Mouse (Mus musculus): ENCODE measurements around the gene Hbp1.

Gene Hbp1

GRCm38 (mm10) chr12:31950659-31951031 lies 310 bp upstream of the Hbp1 start:
- DNase-seq (ENCODE audit: low spot score): no peak

DNA sequence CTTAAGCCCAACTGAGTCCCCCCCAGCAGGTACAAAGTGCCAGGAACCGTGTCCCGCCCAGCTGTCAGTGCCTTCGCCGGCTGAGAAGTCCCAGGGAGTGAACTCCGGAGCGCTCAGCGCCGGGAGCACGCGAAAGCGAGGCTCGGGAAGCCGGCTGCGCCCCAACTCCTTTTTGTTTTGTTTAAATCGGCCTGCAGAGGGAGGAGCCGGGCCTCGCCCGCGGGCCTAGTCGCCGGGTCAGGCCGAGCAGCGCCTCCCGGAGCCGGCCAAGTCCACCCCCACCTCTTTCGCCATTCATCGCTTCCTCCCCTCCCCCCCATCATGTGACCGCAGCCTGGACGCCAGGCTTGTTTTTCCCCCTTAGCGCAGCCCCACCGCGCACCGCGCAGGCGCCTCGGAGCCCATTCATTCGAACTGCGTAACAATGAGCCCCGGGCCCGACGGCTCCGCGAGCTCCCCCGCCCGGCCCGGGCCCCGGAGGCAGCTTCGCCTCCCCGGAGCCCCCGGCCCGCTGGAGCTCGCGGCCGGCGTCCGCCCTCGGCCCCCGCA lies 1.1 kb downstream of the Hbp1 start:
- DNase-seq (ENCODE audit: low spot score): peak; percentile 92

GRCm38 (mm10) chr12:31948101-31949000 lies 2.0 kb downstream of the Hbp1 start:
- no peak for DNase-seq (ENCODE audit: low spot score)

GRCm38 (mm10) chr12:31947476-31947875 lies 2.9 kb downstream of the Hbp1 start:
- DNase-seq (ENCODE audit: low spot score): no peak

GRCm38 (mm10) chr12:31944405-31944804 lies 5.9 kb downstream of the Hbp1 start:
- DNase-seq (ENCODE audit: low spot score): no peak

DNA sequence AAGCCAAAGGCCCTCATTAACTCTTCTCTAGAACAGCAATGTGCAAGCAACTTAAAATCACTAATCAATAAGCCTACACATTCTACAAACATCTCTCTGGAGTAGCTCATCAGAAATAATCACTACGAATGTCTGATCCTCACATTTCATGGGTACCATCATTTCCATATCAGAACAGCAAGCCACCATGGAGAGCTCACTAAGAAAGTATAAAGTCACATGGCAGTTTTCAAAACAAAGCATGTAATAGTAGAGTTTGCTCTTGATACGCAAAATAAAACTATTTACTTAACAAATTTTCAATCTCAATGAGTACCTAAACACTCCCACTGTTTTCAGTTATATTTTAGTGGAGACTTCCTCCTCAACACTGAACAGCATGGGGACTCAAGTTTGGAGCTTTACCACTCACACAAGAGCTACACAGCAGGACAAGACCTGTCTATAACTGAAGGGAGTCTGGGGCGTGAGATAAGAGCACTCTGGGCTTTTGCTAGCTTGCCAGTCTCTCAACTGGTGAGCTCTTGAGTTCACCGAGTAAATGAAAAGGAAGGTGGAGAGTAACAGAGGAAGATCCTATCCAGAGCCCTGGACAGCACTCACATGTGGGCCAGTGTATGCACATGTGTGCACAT lies 7.2 kb downstream of the Hbp1 start:
- no peak for DNase-seq (ENCODE audit: low spot score)

DNA sequence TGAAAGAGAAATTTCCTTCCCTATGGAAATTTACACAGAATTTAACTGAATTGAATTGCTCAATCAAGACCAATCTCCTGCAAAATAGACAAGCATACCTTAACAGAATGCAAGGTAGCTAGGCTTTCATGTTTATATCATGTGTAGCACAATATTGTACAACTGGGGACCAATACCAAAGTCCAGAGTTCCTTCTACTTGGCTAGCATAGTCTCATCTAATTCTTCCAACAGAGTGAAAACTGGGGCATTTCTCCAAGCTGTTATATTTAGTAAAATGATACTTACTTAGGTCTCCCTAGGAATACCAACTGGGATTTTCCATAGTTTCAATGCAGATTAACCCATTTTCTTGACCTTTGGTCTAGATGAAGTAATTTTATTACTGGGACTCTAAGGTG lies 11.3 kb downstream of the Hbp1 start:
- no peak for DNase-seq (ENCODE audit: low spot score)

DNA sequence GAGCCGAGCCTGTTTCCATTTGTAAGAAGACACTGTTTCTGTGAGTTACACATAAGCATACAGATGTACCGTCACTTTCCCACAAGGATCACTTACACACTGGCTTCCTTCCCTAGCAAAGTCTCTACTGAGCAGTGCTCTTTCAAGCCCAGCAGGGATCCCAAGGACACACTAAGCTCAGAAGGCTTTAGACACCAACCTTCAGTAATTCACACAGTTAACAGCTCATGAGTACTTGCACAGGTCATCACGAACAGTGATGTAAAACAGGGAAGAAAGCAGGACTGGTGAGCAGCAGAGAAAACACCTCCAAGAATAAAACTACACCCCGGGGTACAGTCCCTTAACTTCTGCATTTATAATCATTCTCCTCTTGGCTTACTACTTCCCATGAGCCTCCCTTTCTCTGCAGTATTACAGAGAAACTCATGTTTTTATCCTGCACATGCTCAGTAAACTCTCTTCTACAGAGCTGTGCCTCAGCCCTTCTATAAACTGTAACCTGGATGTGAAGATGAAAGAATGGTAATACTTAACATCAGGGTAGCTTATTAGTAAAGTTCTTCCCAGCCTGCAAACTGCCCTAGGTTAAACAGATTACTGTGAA lies 11.8 kb downstream of the Hbp1 start:
- DNase-seq (ENCODE audit: low spot score): no peak

GRCm38 (mm10) chr12:31937613-31938012 lies 12.7 kb downstream of the Hbp1 start:
- no peak for DNase-seq (ENCODE audit: low spot score)

- peak; percentile 67 for DNase-seq (ENCODE audit: low spot score)
Observed at GRCm38 (mm10) chr12:31936657-31937300, 13.6 kb downstream of the Hbp1 start.

DNA sequence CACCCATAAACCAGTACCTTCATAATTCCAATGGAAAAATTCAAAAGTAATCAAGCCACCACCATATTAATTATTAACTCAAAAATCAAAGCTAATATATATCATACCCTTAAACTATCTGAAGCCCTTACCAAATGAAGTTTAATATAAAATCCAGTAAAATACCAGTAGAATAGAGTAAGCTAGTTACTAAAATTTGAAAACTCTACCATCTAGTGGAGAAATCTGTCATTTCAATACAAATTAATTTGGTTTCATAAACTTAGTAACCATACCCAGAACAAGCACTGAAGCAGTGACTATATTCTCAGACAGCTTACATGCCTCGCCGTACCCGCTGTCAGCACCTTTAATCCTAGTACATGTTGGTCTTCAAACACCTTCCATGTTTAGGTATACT lies 18.5 kb downstream of the Hbp1 start:
- no peak for DNase-seq (ENCODE audit: low spot score)

- DNase-seq (ENCODE audit: low spot score): no peak
Observed at GRCm38 (mm10) chr12:31928498-31928897, 21.8 kb downstream of the Hbp1 start.

GRCm38 (mm10) chr12:31926661-31927061 lies 23.7 kb downstream of the Hbp1 start:
- DNase-seq (ENCODE audit: low spot score): peak; percentile 77

DNA sequence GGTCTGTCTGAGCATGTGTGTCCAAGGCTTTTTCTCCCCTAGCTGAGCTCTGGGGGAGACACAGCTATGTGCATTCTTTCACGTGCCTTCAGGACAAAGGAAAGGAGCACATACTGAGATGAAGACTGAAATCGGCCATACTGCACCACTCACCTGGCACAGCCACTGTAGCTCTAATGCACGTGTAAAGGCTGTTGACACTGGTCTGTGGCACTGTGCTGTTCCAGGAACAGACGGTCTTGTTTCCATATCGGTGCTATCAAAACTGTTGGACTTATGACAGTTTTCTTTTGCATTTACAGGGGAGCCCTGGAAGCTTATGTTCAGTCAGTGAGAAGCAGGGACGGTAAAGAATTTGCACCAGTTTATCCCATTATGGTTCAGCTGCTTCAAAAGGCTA lies 25.0 kb downstream of the Hbp1 start:
- DNase-seq (ENCODE audit: low spot score): no peak

DNA sequence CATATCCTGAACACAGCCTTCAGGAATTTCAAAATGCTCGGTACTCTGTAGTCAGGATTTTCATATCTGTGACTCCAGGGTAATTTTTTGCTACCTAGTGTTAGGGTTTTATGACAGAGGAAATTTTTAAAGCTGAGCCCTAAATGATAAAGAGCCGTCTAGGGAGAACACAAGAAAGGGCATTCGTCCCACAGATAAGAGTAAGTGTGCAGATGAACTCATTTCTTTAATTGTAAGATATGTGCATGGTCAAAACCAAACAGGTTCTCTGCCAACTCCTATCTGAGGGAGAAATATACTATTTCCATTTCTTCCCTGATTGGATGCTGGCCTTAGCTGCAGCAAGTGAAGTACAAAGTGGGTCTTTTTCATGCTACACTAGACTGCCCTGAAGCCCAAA lies 26.2 kb downstream of the Hbp1 start:
- no peak for DNase-seq (ENCODE audit: low spot score)

- no peak for DNase-seq (ENCODE audit: low spot score)
Observed at GRCm38 (mm10) chr12:31920464-31921405, 29.6 kb downstream of the Hbp1 start.

DNA sequence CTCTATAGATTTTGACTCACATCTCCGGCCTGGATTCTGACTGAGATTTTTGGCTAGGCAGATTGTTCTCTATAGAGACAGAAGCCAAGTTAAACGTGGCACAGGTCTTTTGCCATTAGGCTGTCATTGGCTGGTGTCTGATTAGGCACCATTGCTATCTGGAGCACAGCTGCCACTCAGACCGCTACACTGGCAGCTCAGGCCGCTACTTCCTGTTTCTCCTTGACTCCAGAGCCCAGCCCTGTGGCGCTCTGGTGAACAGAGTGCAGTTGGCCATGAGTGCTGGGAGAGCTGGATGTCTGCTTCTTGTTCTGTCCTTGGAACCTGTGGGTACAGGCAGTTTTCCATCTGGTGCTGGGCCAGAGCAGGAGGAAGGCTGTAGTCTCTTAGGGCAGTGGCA lies 33.1 kb downstream of the Hbp1 start:
- DNase-seq (ENCODE audit: low spot score): no peak

DNA sequence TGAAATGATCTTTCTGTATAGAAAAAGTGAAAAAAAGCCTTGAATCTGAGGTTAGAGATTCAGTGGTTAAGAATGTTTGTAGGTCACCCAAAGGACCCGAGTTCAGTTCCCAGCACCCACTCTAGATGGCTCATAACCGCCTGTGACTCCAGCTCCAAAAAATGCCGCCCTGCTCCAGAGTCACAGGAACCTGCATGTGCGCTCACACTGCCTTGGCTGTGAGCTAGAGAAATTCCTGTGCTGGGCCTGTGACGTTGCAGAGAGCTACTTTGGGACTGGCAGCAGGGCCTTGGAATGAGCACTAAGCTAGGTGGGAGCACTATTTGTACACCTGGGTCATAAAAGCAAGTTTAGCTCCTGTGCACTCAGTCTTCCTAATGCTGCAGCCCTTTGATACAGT lies 33.6 kb downstream of the Hbp1 start:
- DNase-seq (ENCODE audit: low spot score): no peak

GRCm38 (mm10) chr12:31913614-31914013 lies 36.7 kb downstream of the Hbp1 start:
- DNase-seq (ENCODE audit: low spot score): no peak

DNA sequence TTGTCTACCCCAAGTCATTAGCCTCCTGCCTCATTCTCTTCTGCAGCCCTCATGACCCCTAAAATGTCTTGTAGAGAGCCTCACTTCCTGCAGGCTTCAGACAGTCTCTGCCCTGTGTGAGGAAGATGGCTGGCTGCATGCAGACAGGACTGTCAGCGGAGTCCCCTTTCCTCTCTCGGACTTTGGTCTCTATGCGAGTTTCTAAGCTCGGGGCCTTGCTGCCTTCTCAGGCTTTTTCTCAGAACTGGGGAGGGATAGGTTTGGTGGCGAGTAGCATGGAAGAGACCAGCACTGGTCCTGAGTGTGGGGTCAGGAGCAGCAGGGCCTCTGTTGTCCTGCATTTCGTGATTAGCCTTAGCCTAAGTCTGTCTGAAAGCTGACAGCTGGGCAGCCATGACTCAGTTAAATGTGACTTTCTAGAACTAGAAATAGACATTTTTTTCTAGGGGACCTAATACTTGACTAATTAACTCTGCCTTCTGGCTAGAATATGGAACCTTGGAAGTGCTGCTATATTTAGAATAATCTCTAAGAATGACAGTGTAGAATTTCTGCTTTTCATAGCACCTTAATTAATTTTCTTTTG lies 37.3 kb downstream of the Hbp1 start:
- DNase-seq (ENCODE audit: low spot score): no peak

DNA sequence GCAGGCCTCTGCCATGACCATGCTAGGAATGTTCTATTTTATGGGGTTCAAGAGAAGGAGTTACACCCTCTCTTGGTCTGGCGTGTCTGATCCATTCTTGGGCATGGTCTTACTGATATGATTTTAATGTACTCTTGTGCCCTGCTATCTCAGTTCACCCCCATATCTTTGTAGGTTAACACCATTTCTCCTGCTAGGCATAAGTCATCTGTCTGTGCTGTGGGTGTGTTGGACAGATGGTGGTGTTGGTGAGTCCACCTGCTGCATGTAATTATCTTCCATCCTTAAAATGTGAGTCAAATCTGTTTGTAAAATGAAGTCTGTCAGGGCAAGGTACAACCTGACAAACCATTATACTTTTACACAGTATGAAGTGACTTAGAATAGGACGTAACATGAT lies 42.9 kb downstream of the Hbp1 start:
- no peak for DNase-seq (ENCODE audit: low spot score)

Data from embryo, embryonic 10 days (tissue).